Mouse (Mus musculus): ENCODE results near the gene Pvr. TPM values are rescaled to one million over a fixed set of nuclear protein-coding genes. Genes with fewer than 3 reads are reported as not detected.

Pvr gene
- polyA plus RNA-seq, 1 experiment from 2014 or later, result 3.2 TPM

DNA sequence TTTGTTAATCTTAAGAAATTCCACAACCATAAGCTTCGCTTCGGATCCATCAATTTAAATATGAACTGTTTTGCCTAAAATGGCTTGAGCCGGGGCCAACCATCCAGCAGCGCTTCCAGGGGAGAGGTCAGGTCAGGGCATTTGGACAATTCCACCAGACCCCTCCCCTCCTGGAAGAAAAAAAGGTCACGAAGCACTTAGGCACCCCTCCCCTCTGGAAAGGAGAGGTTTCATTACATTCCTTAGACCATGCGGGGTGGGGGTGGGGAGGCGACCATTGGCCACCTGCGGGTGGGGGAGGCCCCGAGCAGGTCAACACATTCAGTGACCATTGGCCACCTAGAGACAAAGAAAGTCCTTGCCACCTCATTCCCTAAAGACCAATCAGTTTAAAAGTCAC is 32.1 kb upstream of the Pvr start:
- DNase-seq (ENCODE audit: low spot score) (no peak), ATAC-seq (no peak)
- Histone ChIP-seq H3K9me3 (replicated peaks; ENCODE audit: control insufficient read depth, low read length) (no peaks in the 10 kb centered on the region), H3K27me3 (replicated peaks; ENCODE audit: control insufficient read depth, insufficient read depth, low read length) (no peaks in the 10 kb centered on the region), H3K4me3 (ENCODE audit: low read depth, low read length) (no peak overlapping the region), H3K27ac (ENCODE audit: low read depth, low read length) (no peak overlapping the region), H3K4me1 (ENCODE audit: control insufficient read depth, insufficient read depth, low read length) (no peaks in the 10 kb centered on the region), H3K9ac (ENCODE audit: low read length) (no peak overlapping the region), H3K36me3 (ENCODE audit: control insufficient read depth, insufficient read depth, low read length) (no peaks in the 10 kb centered on the region), H3K4me2 (ENCODE audit: low read length) (no peak overlapping the region)
- WGBS, result 63% methylated on average over 9 of the region's 9 CpGs

DNA sequence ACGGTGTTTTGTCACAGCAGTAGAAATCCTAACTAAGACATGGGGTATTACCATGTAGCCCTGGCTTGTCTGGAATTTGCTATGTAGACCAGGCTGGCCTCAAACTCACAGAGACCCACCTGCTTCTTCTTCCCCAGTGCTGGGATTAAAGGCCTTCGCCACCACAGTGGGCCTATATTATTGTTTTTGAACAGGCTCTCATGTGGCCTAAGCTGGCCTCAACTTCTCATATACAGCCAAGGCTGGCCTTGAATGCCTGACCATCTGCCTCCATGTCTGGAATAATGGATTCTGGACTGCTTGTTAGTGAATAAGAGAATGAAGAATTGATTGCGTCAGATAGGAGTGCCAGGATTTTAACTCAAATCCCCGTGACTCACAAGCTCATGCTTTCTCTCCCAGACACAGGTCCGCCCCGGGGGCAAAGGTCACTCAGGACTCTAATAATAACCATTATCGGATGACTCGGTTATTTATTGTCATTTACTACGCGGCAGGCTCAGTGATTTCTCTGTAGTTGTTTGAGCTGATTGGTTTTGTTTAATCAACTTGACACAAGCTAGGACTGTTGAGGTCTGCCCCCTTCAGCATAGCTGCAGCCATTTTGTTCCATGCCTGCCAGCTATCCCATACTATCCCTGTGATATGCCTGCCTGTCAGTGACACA is 31.5 kb upstream of the Pvr start:
- H3K9ac ChIP-seq (ENCODE audit: low read length), result no peak overlapping the region
- no peak overlapping the region for H3K4me3 ChIP-seq (ENCODE audit: low read depth, low read length)
- H3K36me3 ChIP-seq (ENCODE audit: control insufficient read depth, insufficient read depth, low read length), result no peaks in the 10 kb centered on the region
- no peaks in the 10 kb centered on the region for H3K9me3 ChIP-seq (replicated peaks; ENCODE audit: control insufficient read depth, low read length)
- no peak overlapping the region for H3K27ac ChIP-seq (ENCODE audit: low read depth, low read length)
- no peaks in the 10 kb centered on the region for H3K27me3 ChIP-seq (replicated peaks; ENCODE audit: control insufficient read depth, insufficient read depth, low read length)
- 70% methylated on average over 10 of the region's 10 CpGs for WGBS
- no peak overlapping the region for H3K4me2 ChIP-seq (ENCODE audit: low read length)
- ATAC-seq (no peak), DNase-seq (ENCODE audit: low spot score) (no peak)
- no peaks in the 10 kb centered on the region for H3K4me1 ChIP-seq (ENCODE audit: control insufficient read depth, insufficient read depth, low read length)

DNA sequence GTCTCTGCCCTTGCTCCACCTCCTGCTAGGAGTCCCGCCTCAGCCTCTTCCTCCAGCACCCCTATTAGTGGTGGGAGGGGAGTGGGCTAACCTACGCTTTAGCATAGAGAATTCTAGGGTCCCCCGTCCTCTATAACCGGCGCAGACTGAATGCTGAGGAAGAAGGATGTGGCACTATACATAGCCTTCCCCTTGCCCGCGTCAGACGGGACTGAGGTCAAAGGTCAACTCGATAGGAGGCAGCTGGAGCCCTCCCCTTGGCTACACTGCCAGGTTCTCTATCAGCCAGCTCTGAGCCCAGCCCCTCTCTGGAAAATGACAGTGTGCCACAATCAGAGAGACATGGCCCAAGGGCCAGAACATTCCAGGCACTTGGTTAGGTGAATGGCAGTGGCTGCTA is 29.6 kb upstream of the Pvr start, which contains the start of gene Igsf23:
TSS of gene Igsf23 (minus strand) at position 168 of the 400 bp plus-strand sequence.
- DNase-seq (ENCODE audit: low spot score) (no peak), ATAC-seq (no peak)
- no peak within 1 kb of the TSS for H3K9ac ChIP-seq (ENCODE audit: low read length)
- H3K27ac ChIP-seq (ENCODE audit: low read depth, low read length), result no peak within 1 kb of the TSS
- H3K36me3 ChIP-seq (ENCODE audit: control insufficient read depth, insufficient read depth, low read length), result no peaks in the 10 kb centered on the region
- H3K4me1 ChIP-seq (ENCODE audit: control insufficient read depth, insufficient read depth, low read length), result no peaks in the 10 kb centered on the region
- no peaks in the 10 kb centered on the region for H3K9me3 ChIP-seq (replicated peaks; ENCODE audit: control insufficient read depth, low read length)
- no peak within 1 kb of the TSS for H3K4me2 ChIP-seq (ENCODE audit: low read length)
- H3K4me3 ChIP-seq (ENCODE audit: low read depth, low read length), result no peak within 1 kb of the TSS
- H3K27me3 ChIP-seq (replicated peaks; ENCODE audit: control insufficient read depth, insufficient read depth, low read length), result no peaks in the 10 kb centered on the region
- 58% methylated on average over 9 of the region's 9 CpGs for WGBS

DNA sequence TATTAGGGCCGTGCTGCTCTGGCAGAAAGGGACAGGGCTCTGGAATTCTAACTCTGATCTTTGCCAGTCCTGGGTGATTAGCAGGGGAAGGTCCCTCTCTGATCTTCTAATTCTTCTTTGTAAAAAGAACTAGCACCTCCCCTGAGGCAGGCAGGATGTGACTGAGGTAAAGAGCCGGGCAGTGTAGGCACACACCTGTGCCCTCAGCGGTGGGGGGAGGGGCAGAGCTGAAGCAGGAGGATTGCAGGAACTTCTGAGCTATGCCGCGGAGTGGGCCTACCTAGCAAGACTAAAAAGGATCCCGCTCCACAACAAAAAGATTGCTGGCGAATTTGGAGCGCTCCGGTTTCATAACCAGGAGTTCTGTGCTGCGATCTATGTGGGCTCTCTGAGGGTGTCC is 29.0 kb upstream of the Pvr start:
- Histone ChIP-seq H3K4me1 (ENCODE audit: control insufficient read depth, insufficient read depth, low read length) (no peaks in the 10 kb centered on the region), H3K9ac (ENCODE audit: low read length) (no peak overlapping the region), H3K27ac (ENCODE audit: low read depth, low read length) (no peak overlapping the region), H3K27me3 (replicated peaks; ENCODE audit: control insufficient read depth, insufficient read depth, low read length) (no peaks in the 10 kb centered on the region), H3K36me3 (ENCODE audit: control insufficient read depth, insufficient read depth, low read length) (no peaks in the 10 kb centered on the region), H3K4me2 (ENCODE audit: low read length) (no peak overlapping the region), H3K9me3 (replicated peaks; ENCODE audit: control insufficient read depth, low read length) (no peaks in the 10 kb centered on the region), H3K4me3 (ENCODE audit: low read depth, low read length) (no peak overlapping the region)
- DNase-seq (ENCODE audit: low spot score) (no peak), ATAC-seq (no peak)
- 61% methylated on average over 10 of the region's 10 CpGs for whole genome bisulfite sequencing

DNA sequence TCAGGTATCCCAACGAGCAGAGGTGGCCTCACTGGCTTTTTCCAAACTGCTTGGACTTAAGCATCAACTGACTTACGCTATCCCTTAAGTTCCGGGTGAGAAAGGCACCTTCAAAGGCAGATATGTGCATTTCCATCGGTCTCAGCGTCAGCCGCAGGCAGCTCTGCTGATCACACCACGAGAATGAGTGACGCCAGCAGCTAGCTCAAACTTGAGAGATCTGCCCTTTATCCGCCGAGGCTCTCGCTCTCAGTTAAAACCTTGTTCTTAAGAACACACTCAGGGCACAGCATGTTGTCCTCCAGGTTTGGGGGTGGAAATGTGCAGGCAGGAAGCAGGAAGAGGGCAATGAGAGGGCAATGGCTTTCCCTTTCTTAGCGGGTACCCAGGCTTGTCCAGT is 28.0 kb upstream of the Pvr start:
- DNase-seq (ENCODE audit: low spot score) (no peak), ATAC-seq (no peak)
- Histone ChIP-seq H3K27ac (ENCODE audit: low read depth, low read length) (no peak overlapping the region), H3K9ac (ENCODE audit: low read length) (no peak overlapping the region), H3K4me2 (ENCODE audit: low read length) (no peak overlapping the region), H3K9me3 (replicated peaks; ENCODE audit: control insufficient read depth, low read length) (no peaks in the 10 kb centered on the region), H3K4me3 (ENCODE audit: low read depth, low read length) (no peak overlapping the region), H3K36me3 (ENCODE audit: control insufficient read depth, insufficient read depth, low read length) (no peaks in the 10 kb centered on the region), H3K4me1 (ENCODE audit: control insufficient read depth, insufficient read depth, low read length) (no peaks in the 10 kb centered on the region), H3K27me3 (replicated peaks; ENCODE audit: control insufficient read depth, insufficient read depth, low read length) (no peaks in the 10 kb centered on the region)
- 82% methylated on average over 12 of the region's 12 CpGs for WGBS

DNA sequence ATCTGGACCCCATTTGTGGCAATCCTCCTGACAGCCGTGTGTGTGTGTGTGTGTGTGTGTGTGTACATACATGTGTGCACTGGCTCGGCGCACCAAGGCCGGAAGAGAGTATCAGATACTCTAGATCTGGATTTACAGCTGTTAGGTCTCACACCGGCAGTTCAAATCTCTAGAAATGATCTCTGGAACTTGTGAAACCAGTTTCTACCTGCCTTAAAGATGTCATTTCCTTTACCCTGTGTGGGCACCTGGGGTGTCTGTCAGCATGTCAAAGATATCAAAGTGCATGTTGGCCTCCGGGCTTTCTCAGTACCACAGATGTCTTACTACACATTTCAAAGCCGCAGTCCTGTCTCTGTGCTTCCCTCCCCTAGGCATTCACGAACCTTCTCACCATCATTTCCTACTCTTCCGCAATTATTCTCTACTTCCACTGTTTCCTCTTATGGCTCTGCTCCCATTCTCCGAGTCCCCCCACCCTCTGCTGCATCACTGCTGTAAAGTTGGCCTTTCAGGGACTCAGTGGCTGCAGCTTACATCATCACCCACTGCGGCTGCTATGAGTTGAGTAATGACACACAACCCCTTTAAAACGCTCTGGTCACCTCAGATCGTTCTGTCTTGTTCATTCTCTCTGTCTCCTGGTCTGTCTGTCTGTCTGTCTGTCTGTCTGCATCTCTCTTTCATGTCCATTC is 25.0 kb upstream of the Pvr start:
- no peak overlapping the region for H3K27ac ChIP-seq (ENCODE audit: low read depth, low read length)
- DNase-seq (ENCODE audit: low spot score) (no peak), ATAC-seq (no peak)
- no peaks in the 10 kb centered on the region for H3K27me3 ChIP-seq (replicated peaks; ENCODE audit: control insufficient read depth, insufficient read depth, low read length)
- no peak overlapping the region for H3K4me3 ChIP-seq (ENCODE audit: low read depth, low read length)
- H3K9ac ChIP-seq (ENCODE audit: low read length), result no peak overlapping the region
- H3K9me3 ChIP-seq (replicated peaks; ENCODE audit: control insufficient read depth, low read length), result no peaks in the 10 kb centered on the region
- H3K4me2 ChIP-seq (ENCODE audit: low read length), result no peak overlapping the region
- H3K4me1 ChIP-seq (ENCODE audit: control insufficient read depth, insufficient read depth, low read length), result no peaks in the 10 kb centered on the region
- WGBS, result 91% methylated on average over 13 of the region's 13 CpGs
- H3K36me3 ChIP-seq (ENCODE audit: control insufficient read depth, insufficient read depth, low read length), result no peaks in the 10 kb centered on the region

DNA sequence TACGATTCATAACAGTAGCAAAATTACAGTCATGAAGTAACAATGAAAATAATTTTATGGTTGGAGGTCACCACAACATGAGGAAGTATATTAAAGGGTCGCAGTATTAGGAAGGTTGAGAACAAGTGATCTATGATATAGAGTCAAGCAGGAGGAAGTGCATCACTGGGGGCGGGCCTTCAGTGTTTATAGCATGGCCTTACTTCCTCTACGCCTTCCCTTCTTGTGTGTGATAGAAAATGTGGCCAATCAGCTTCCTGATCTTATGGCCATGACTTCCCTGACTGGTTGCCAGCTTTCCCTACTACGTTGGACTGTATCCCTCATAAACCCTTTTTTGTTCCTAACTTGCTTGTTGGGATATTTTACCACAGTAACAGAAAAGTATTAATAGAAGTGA is 24.2 kb upstream of the Pvr start:
- Histone ChIP-seq H3K36me3 (ENCODE audit: control insufficient read depth, insufficient read depth, low read length) (no peaks in the 10 kb centered on the region), H3K4me3 (ENCODE audit: low read depth, low read length) (no peak overlapping the region), H3K4me2 (ENCODE audit: low read length) (no peak overlapping the region), H3K27ac (ENCODE audit: low read depth, low read length) (no peak overlapping the region), H3K27me3 (replicated peaks; ENCODE audit: control insufficient read depth, insufficient read depth, low read length) (no peaks in the 10 kb centered on the region), H3K4me1 (ENCODE audit: control insufficient read depth, insufficient read depth, low read length) (no peaks in the 10 kb centered on the region), H3K9me3 (replicated peaks; ENCODE audit: control insufficient read depth, low read length) (no peaks in the 10 kb centered on the region), H3K9ac (ENCODE audit: low read length) (no peak overlapping the region)
- WGBS, result 91% methylated on average over 5 of the region's 5 CpGs
- no peak for DNase-seq (ENCODE audit: low spot score)
- ATAC-seq, result no peak

DNA sequence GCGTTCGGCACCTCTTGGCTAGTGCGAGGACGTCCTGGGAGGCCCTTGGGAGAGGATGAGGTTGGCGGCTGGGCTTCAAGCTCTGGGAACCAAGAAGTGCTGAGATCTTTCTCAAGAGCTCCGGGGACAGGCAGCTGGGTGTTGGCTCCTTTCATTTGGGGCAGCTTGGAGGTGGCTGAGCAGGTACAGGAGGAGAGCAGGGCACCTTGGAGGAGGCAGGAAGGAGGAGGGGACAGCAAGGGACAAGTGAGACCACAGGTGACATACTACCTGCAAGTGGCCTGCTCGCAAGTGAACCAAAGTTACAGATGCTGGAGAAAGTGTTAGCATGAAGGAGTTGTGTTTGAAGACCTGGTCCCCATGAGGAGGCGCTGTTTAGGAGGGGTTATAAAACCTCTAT is 23.7 kb upstream of the Pvr start:
- H3K9ac ChIP-seq (ENCODE audit: low read length), result no peak overlapping the region
- no peak overlapping the region for H3K27ac ChIP-seq (ENCODE audit: low read depth, low read length)
- H3K9me3 ChIP-seq (replicated peaks; ENCODE audit: control insufficient read depth, low read length), result no peaks in the 10 kb centered on the region
- no peaks in the 10 kb centered on the region for H3K36me3 ChIP-seq (ENCODE audit: control insufficient read depth, insufficient read depth, low read length)
- 83% methylated on average over 8 of the region's 8 CpGs for WGBS
- no peaks in the 10 kb centered on the region for H3K4me1 ChIP-seq (ENCODE audit: control insufficient read depth, insufficient read depth, low read length)
- H3K4me2 ChIP-seq (ENCODE audit: low read length), result no peak overlapping the region
- H3K27me3 ChIP-seq (replicated peaks; ENCODE audit: control insufficient read depth, insufficient read depth, low read length), result no peaks in the 10 kb centered on the region
- DNase-seq (ENCODE audit: low spot score), result no peak
- no peak for ATAC-seq
- no peak overlapping the region for H3K4me3 ChIP-seq (ENCODE audit: low read depth, low read length)

DNA sequence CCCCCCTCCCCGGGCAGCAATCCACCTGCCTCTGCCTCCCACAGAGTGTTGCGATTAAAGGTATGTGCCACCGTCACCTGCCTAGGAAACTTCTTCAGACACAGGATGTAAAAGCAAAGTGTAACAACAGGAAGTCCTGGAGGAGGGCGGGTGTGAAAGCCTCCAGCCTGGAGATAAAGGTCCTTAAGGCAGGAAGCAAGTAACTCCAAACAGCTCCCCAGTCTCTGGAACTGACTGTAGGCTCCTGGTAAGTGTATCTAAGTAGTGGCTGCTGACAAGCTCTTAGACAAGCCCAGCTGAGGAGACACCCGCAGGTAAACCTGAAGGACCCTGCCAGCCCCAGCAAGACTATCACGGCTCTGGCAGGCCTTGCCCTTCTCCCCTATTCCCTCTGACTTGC is 19.3 kb upstream of the Pvr start:
- DNase-seq (ENCODE audit: low spot score), result no peak
- no peaks in the 10 kb centered on the region for H3K36me3 ChIP-seq (ENCODE audit: control insufficient read depth, insufficient read depth, low read length)
- H3K27ac ChIP-seq (ENCODE audit: low read depth, low read length), result no peak overlapping the region
- WGBS, result 73% methylated on average over 5 of the region's 6 CpGs
- no peaks in the 10 kb centered on the region for H3K4me1 ChIP-seq (ENCODE audit: control insufficient read depth, insufficient read depth, low read length)
- H3K4me3 ChIP-seq (ENCODE audit: low read depth, low read length), result no peak overlapping the region
- H3K9ac ChIP-seq (ENCODE audit: low read length), result no peak overlapping the region
- no peak overlapping the region for H3K4me2 ChIP-seq (ENCODE audit: low read length)
- no peak for ATAC-seq
- H3K27me3 ChIP-seq (replicated peaks; ENCODE audit: control insufficient read depth, insufficient read depth, low read length), result no peaks in the 10 kb centered on the region
- no peaks in the 10 kb centered on the region for H3K9me3 ChIP-seq (replicated peaks; ENCODE audit: control insufficient read depth, low read length)
